Mouse (Mus musculus) forebrain, embryonic 13.5 days (tissue): ENCODE measurements around the gene Grid2. TPM values are rescaled to one million over a fixed set of nuclear protein-coding genes. Genes with fewer than 3 reads are reported as not detected.

ENCODE experiments used
- ATAC-seq: fragments of 200-750 bp; cut with Nextera tagmentation; 2 replicates; pipeline ENCODE4 v1.8.0; 2017
- H3K27ac ChIP-seq: fragments of 300-500 bp; sonication (generic); 2 replicates; pipeline ENCODE4 v1.5.1; 2015; ENCODE audit warnings: inconsistent platforms, mild to moderate bottlenecking, moderate library complexity
- H3K27me3 ChIP-seq: fragments of 300-500 bp; sonication (generic); 2 replicates; pipeline ENCODE4 v1.6.1; 2015; ENCODE audit warnings: mild to moderate bottlenecking, inconsistent platforms
- H3K36me3 ChIP-seq: fragments of 300-500 bp; sonication (generic); 2 replicates; pipeline ENCODE4 v1.6.1; 2015; ENCODE audit warnings: mild to moderate bottlenecking, inconsistent platforms; ENCODE audit not compliant: poor library complexity, severe bottlenecking
- H3K4me1 ChIP-seq: fragments of 300-500 bp; sonication (generic); 2 replicates; pipeline ENCODE4 v1.6.1; 2015; ENCODE audit warnings: inconsistent platforms
- H3K4me2 ChIP-seq: fragments of 300-500 bp; sonication (generic); 2 replicates; pipeline ENCODE4 v1.6.1; 2015; ENCODE audit warnings: inconsistent platforms, mild to moderate bottlenecking, moderate library complexity
- H3K4me3 ChIP-seq: fragments of 300-500 bp; sonication (generic); 2 replicates; pipeline ENCODE4 v1.5.1; 2015; ENCODE audit warnings: mild to moderate bottlenecking, inconsistent platforms
- H3K9ac ChIP-seq: fragments of 300-500 bp; sonication (generic); 2 replicates; pipeline ENCODE4 v1.6.1; 2015; ENCODE audit warnings: mild to moderate bottlenecking, inconsistent platforms
- H3K9me3 ChIP-seq: fragments of 300-500 bp; sonication (generic); replicated peaks from 2 replicates; pipeline ENCODE4 v1.6.1; 2016; ENCODE audit warnings: inconsistent platforms
- WGBS: fragments of 180-500 bp; shearing (Covaris S2); methylation state at CpG from one replicate; pipeline ENCODE4 v1.1.7; 2015; 5-methylcytosine and 5-hydroxymethylcytosine counted together
- polyA plus RNA-seq: library from polyadenylated mRNA; unstranded; fragments of >200 nt; fragmentation: Nextera tagmentation; extraction: Ambion mirVana; gene quantifications from 2 replicates; pipeline ENCODE4 v1.2.1, GENCODE M21; 2015

Gene Grid2
- polyA plus RNA-seq, 1 experiment from 2014 or later: 1.7 TPM

- Histone ChIP-seq H3K9ac (no peak overlapping the region), H3K27me3 (no peaks in the 10 kb centered on the region), H3K36me3 (no peaks in the 10 kb centered on the region), H3K27ac (no peak overlapping the region), H3K9me3 (no peaks in the 10 kb centered on the region), H3K4me3 (no peak overlapping the region), H3K4me1 (no peaks in the 10 kb centered on the region), H3K4me2 (no peak overlapping the region)
- ATAC-seq: peak; percentile 53; the same call in 1 of the 2 replicates
- 50% methylated on average over 6 of the region's 6 CpGs for WGBS
Measured at GRCm38 (mm10) chr6:63917035-63917570, 661.4 kb downstream of the Grid2 start.

DNA sequence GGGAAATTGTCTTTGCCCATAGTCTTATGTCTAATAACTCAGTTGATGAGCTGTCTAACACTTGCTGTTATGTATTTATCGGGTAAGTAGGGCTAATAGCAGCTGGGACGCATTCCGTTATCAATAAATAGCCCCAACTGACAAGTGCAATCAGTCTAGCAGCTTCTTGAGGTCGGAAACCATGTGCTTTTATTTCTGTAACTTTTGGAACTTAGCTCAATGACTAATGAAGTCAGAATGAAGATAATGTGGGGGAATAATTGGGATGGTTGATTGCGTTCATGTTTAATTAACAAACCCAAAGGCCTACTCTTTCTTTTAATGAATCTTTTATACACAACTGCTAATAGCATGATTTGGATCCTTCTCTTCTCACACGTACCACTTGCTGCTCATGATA is 666.3 kb downstream of the Grid2 start:
- WGBS: 85% methylated on average over 6 of the region's 6 CpGs
- ATAC-seq: no peak
- H3K9ac ChIP-seq: no peak overlapping the region
- no peaks in the 10 kb centered on the region for H3K36me3 ChIP-seq
- H3K4me1 ChIP-seq: no peaks in the 10 kb centered on the region
- no peaks in the 10 kb centered on the region for H3K9me3 ChIP-seq
- no peak overlapping the region for H3K4me3 ChIP-seq
- H3K27me3 ChIP-seq: no peaks in the 10 kb centered on the region
- no peak overlapping the region for H3K4me2 ChIP-seq
- no peak overlapping the region for H3K27ac ChIP-seq

DNA sequence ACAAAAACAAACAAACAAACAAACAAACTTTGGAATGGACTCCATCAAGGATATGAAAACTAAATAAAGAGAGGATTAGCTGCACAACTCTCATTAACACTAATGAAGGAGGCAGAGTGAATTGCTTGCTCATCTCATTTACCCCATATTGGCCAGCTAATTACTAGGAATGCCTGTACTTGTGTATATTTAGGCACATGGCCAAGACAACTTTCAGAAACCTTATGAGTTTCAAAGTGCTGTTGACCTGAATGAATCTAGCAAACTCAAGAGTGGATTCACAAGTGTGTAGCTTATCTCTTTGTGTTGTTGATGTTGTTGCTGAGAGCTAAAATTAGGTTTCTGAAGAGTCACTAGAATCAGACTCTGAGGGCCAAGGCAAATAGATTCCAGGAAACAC is 675.5 kb downstream of the Grid2 start:
- no peak overlapping the region for H3K27ac ChIP-seq
- H3K9me3 ChIP-seq: no peaks in the 10 kb centered on the region
- H3K4me3 ChIP-seq: no peak overlapping the region
- H3K4me2 ChIP-seq: no peak overlapping the region
- peaks cover 4% of the 10 kb centered on the region; the same call in 1 of the 2 replicates for H3K27me3 ChIP-seq
- 0 out of 2 replicates have a peak, but pooled peaks cover 5% of the 10 kb centered on the region for H3K4me1 ChIP-seq
- H3K36me3 ChIP-seq: no peaks in the 10 kb centered on the region
- no peak overlapping the region for H3K9ac ChIP-seq
- ATAC-seq: no peak; the same call in 1 of the 2 replicates

GRCm38 (mm10) chr6:63946721-63947120 is 691.0 kb downstream of the Grid2 start:
- H3K27me3 ChIP-seq: no peaks in the 10 kb centered on the region
- H3K9ac ChIP-seq: no peak overlapping the region
- WGBS: 48% methylated on average over 5 of the region's 5 CpGs

DNA sequence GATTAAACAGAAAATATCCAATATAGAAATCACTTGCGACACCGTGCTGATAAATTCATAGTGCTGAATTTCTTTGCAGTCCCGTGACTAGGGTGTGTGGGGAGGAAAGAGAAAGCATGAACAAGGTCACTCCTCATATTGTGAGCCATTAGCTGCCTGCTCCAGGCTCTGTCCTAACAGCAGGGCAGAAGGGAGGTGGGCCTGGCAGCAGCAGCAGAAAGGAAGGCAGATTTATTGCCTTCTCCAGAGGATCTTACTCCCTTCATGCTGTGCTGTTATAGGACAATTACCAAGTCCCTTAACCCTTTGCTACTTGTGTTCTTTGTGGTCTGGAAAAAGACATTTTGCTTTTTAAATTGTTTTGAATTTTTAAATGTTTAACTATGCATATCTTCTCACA is 708.1 kb downstream of the Grid2 start:
- Histone ChIP-seq H3K9me3 (no peaks in the 10 kb centered on the region), H3K4me2 (no peak overlapping the region), H3K4me3 (no peak overlapping the region), H3K27ac (no peak overlapping the region), H3K4me1 (0 out of 2 replicates have a peak, but pooled peaks cover 5% of the 10 kb centered on the region), H3K36me3 (no peaks in the 10 kb centered on the region), H3K27me3 (no peaks in the 10 kb centered on the region), H3K9ac (no peak overlapping the region)
- no peak for ATAC-seq
- 78% methylated on average over 3 of the region's 3 CpGs for WGBS

More at GRCm38 (mm10) chr6:63946721-63947120, 691.0 kb downstream of the Grid2 start:
- no peak for ATAC-seq
- Histone ChIP-seq H3K4me1 (no peaks in the 10 kb centered on the region), H3K27ac (no peak overlapping the region), H3K4me3 (no peak overlapping the region), H3K9me3 (no peaks in the 10 kb centered on the region), H3K4me2 (no peak overlapping the region), H3K36me3 (no peaks in the 10 kb centered on the region)

GRCm38 (mm10) chr6:63964269-63964668 is 708.6 kb downstream of the Grid2 start:
- Histone ChIP-seq H3K27me3 (no peaks in the 10 kb centered on the region), H3K36me3 (no peaks in the 10 kb centered on the region), H3K9ac (no peak overlapping the region), H3K4me1 (0 out of 2 replicates have a peak, but pooled peaks cover 5% of the 10 kb centered on the region), H3K27ac (no peak overlapping the region), H3K4me2 (no peak overlapping the region), H3K9me3 (no peaks in the 10 kb centered on the region), H3K4me3 (no peak overlapping the region)
- ATAC-seq: no peak
- WGBS: 77% methylated on average over 6 of the region's 6 CpGs

DNA sequence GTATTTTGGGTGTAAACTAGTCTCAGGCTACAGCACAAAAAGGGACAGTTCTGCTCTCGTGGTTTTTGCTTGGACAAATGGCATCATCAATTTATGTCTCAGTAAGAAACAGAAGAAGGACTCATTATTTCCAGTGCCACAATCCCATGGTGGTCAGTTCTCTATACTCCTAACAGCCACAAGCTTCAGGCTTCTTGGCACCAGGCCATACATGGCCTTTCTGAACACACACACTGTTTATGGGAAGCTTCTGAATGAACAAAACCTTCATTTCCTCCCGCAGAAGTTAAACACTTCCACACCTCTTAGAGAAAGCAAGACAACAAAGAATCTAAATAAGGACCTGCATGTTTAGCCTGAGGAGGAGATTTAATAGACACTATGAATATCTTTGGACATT is 709.1 kb downstream of the Grid2 start:
- no peak overlapping the region for H3K27ac ChIP-seq
- no peak for ATAC-seq
- H3K4me2 ChIP-seq: no peak overlapping the region
- 50% methylated on average over 2 of the region's 2 CpGs for WGBS
- H3K9me3 ChIP-seq: no peaks in the 10 kb centered on the region
- 0 out of 2 replicates have a peak, but pooled peaks cover 5% of the 10 kb centered on the region for H3K4me1 ChIP-seq
- no peaks in the 10 kb centered on the region for H3K36me3 ChIP-seq
- H3K9ac ChIP-seq: no peak overlapping the region
- H3K4me3 ChIP-seq: no peak overlapping the region
- no peaks in the 10 kb centered on the region for H3K27me3 ChIP-seq

GRCm38 (mm10) chr6:64046084-64046483 is 790.4 kb downstream of the Grid2 start:
- Histone ChIP-seq H3K27me3 (no peaks in the 10 kb centered on the region), H3K9ac (no peak overlapping the region), H3K4me1 (no peaks in the 10 kb centered on the region), H3K4me3 (no peak overlapping the region), H3K27ac (no peak overlapping the region), H3K36me3 (no peaks in the 10 kb centered on the region), H3K4me2 (no peak overlapping the region), H3K9me3 (no peaks in the 10 kb centered on the region)
- WGBS: 82% methylated on average over 2 of the region's 2 CpGs
- no peak for ATAC-seq

- no peaks in the 10 kb centered on the region for H3K9me3 ChIP-seq
- no peaks in the 10 kb centered on the region for H3K27me3 ChIP-seq
- 86% methylated on average over 1 of the region's 1 CpGs for WGBS
- H3K4me3 ChIP-seq: no peak overlapping the region
- H3K9ac ChIP-seq: no peak overlapping the region
- no peak for ATAC-seq
- H3K27ac ChIP-seq: no peak overlapping the region
- H3K4me2 ChIP-seq: no peak overlapping the region
- no peaks in the 10 kb centered on the region for H3K4me1 ChIP-seq
- H3K36me3 ChIP-seq: no peaks in the 10 kb centered on the region
Measured at GRCm38 (mm10) chr6:64046732-64047131, 791.1 kb downstream of the Grid2 start.

DNA sequence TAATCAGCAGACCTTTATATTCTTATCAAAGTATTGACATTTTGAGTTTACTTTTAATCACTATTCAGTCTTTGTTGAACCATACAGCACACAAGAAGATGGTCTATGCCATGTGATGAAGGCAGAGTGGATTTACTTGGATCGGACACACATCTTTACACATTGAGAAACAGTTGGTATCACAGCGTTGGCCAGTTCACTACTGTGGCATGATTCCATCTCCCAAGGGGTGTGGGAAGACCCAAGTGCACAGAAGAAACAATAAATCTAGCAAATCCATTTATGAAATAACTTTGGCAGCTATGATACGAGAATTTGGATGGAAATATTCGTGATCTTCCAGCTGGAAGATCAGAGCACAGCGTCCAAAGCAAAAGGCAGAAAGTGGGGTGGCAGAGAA is 792.3 kb downstream of the Grid2 start:
- H3K27me3 ChIP-seq: no peaks in the 10 kb centered on the region
- no peak overlapping the region for H3K4me3 ChIP-seq
- no peaks in the 10 kb centered on the region for H3K36me3 ChIP-seq
- ATAC-seq: no peak
- no peaks in the 10 kb centered on the region for H3K9me3 ChIP-seq
- no peak overlapping the region for H3K9ac ChIP-seq
- 88% methylated on average over 5 of the region's 5 CpGs for WGBS
- no peak overlapping the region for H3K4me2 ChIP-seq
- H3K4me1 ChIP-seq: no peaks in the 10 kb centered on the region
- H3K27ac ChIP-seq: no peak overlapping the region

- ATAC-seq: no peak
- Histone ChIP-seq H3K27me3 (no peaks in the 10 kb centered on the region), H3K4me1 (no peaks in the 10 kb centered on the region), H3K4me2 (no peak overlapping the region), H3K27ac (no peak overlapping the region), H3K9me3 (no peaks in the 10 kb centered on the region), H3K36me3 (no peaks in the 10 kb centered on the region), H3K9ac (no peak overlapping the region), H3K4me3 (no peak overlapping the region)
- WGBS: 77% methylated on average over 7 of the region's 7 CpGs
Measured at GRCm38 (mm10) chr6:64063858-64064257, 808.2 kb downstream of the Grid2 start.

DNA sequence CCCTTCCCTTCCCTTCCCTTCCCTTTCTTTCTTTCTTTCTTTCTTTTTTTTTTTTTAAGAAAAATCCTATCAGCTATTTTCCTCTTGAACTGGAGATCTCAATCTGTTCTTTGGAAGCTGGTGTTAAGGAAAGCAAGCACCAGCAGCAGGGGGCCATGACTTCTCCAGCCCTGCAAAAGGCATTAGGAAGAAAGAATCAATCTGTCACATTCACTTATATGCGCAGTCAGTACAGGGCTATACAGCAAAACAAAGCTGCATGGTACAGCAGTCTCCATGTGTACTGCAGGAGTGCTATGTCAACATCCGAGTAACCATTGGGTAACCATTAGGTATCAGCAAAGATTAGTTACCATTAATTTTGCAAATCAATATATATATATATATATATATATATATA is 809.0 kb downstream of the Grid2 start:
- Histone ChIP-seq H3K27ac (no peak overlapping the region), H3K4me3 (no peak overlapping the region), H3K9ac (no peak overlapping the region), H3K36me3 (no peaks in the 10 kb centered on the region), H3K27me3 (no peaks in the 10 kb centered on the region), H3K4me2 (no peak overlapping the region), H3K9me3 (no peaks in the 10 kb centered on the region), H3K4me1 (no peaks in the 10 kb centered on the region)
- ATAC-seq: no peak
- 66% methylated on average over 2 of the region's 2 CpGs for WGBS

GRCm38 (mm10) chr6:64073406-64073805 is 817.7 kb downstream of the Grid2 start:
- Histone ChIP-seq H3K4me2 (no peak overlapping the region), H3K27ac (no peak overlapping the region), H3K36me3 (no peaks in the 10 kb centered on the region), H3K4me1 (no peaks in the 10 kb centered on the region), H3K9ac (no peak overlapping the region), H3K27me3 (no peaks in the 10 kb centered on the region), H3K9me3 (no peaks in the 10 kb centered on the region), H3K4me3 (no peak overlapping the region)
- 79% methylated on average over 2 of the region's 2 CpGs for WGBS
- ATAC-seq: no peak
